Mouse (Mus musculus) mesoderm, embryonic 11.5 days (tissue): ENCODE measurements around the gene Kmt2d.
A peak's percentile ranks its signal among the peaks of the same experiment; 100 is the strongest.

Experiments used
- DNase-seq: peaks from one replicate; pipeline ENCODE4 v3.0.0-alpha.2; 2012; ENCODE audit warnings: low read depth, low spot score

Gene Kmt2d

GRCm38 (mm10) chr15:98887526-98887925 lies 16.5 kb upstream of the Kmt2d start:
- no peak for DNase-seq

- no peak for DNase-seq
These were observed 15.8 kb upstream of the Kmt2d start for GRCm38 (mm10) chr15:98886667-98887387.

GRCm38 (mm10) chr15:98884106-98884505 lies 13.1 kb upstream of the Kmt2d start:
- DNase-seq, result no peak

GRCm38 (mm10) chr15:98883661-98884060 lies 12.7 kb upstream of the Kmt2d start:
- DNase-seq, result no peak

- DNase-seq, result no peak
These were observed 10.6 kb upstream of the Kmt2d start for GRCm38 (mm10) chr15:98881656-98882008.

- peak; percentile 97 for DNase-seq
These were observed 10.1 kb upstream of the Kmt2d start for GRCm38 (mm10) chr15:98880978-98881655.

GRCm38 (mm10) chr15:98877331-98877730 lies 6.3 kb upstream of the Kmt2d start:
- DNase-seq, result peak; percentile 84

- DNase-seq, result peak; percentile 97
These were observed 1.2 kb upstream of the Kmt2d start for GRCm38 (mm10) chr15:98871916-98872888.

- no peak for DNase-seq
These were observed 580 bp downstream of the Kmt2d start for GRCm38 (mm10) chr15:98870179-98871069.

- DNase-seq, result no peak
These were observed 1.4 kb downstream of the Kmt2d start for GRCm38 (mm10) chr15:98869342-98870178.

GRCm38 (mm10) chr15:98868346-98869063 lies 2.5 kb downstream of the Kmt2d start:
- no peak for DNase-seq

- no peak for DNase-seq
These were observed 3.7 kb downstream of the Kmt2d start for GRCm38 (mm10) chr15:98867321-98867720.

GRCm38 (mm10) chr15:98866501-98866900 lies 4.5 kb downstream of the Kmt2d start:
- DNase-seq, result no peak

GRCm38 (mm10) chr15:98865771-98866170 lies 5.2 kb downstream of the Kmt2d start:
- no peak for DNase-seq

- DNase-seq, result no peak
These were observed 6.1 kb downstream of the Kmt2d start for GRCm38 (mm10) chr15:98864951-98865350.

GRCm38 (mm10) chr15:98863451-98863958 lies 7.5 kb downstream of the Kmt2d start:
- DNase-seq, result no peak

GRCm38 (mm10) chr15:98861701-98862410 lies 9.1 kb downstream of the Kmt2d start:
- no peak for DNase-seq

GRCm38 (mm10) chr15:98860921-98861320 lies 10.1 kb downstream of the Kmt2d start:
- DNase-seq, result no peak
